Mouse (Mus musculus) limb, embryonic 11.5 days (tissue): ENCODE results near the gene Slc26a1. TPM values are rescaled to one million over a fixed set of nuclear protein-coding genes. Genes with fewer than 3 reads are reported as not detected.

Experiments used
- ATAC-seq: fragments of 200-750 bp; cut with Nextera tagmentation; 2 replicates; pipeline ENCODE4 v1.8.0; 2017; ENCODE audit warnings: low read depth; ENCODE audit not compliant: insufficient number of reproducible peaks, low FRiP score, low TSS enrichment
- DNase-seq: peaks from one replicate; pipeline ENCODE4 v3.0.0-alpha.2; 2015; ENCODE audit warnings: low spot score
- H3K27ac ChIP-seq: fragments of 300-500 bp; sonication (generic); replicated peaks from 2 replicates; pipeline ENCODE4 v1.5.1; 2014; ENCODE audit warnings: low read depth, mild to moderate bottlenecking, low read length
- H3K27me3 ChIP-seq: fragments of 300-500 bp; sonication (generic); 2 replicates; pipeline ENCODE4 v1.6.1; 2014; ENCODE audit warnings: mild to moderate bottlenecking, low read length, mixed read lengths; ENCODE audit not compliant: control insufficient read depth, insufficient read depth
- H3K36me3 ChIP-seq: fragments of 300-500 bp; sonication (generic); 2 replicates; pipeline ENCODE4 v1.6.1; 2014; ENCODE audit warnings: mild to moderate bottlenecking, low read length, moderate library complexity, mixed read lengths; ENCODE audit not compliant: control insufficient read depth, insufficient read depth
- H3K4me1 ChIP-seq: fragments of 300-500 bp; sonication (generic); 2 replicates; pipeline ENCODE4 v1.6.1; 2014; ENCODE audit warnings: low read length, mixed read lengths; ENCODE audit not compliant: control insufficient read depth, insufficient read depth
- H3K4me2 ChIP-seq: fragments of 300-500 bp; sonication (generic); 2 replicates; pipeline ENCODE4 v1.6.1; 2014; ENCODE audit warnings: low read depth, mild to moderate bottlenecking, moderate library complexity; ENCODE audit not compliant: severe bottlenecking
- H3K4me3 ChIP-seq: fragments of 300-500 bp; sonication (generic); 2 replicates; pipeline ENCODE4 v1.5.1; 2014; ENCODE audit warnings: low read depth, low read length
- H3K9ac ChIP-seq: fragments of 300-500 bp; sonication (generic); 2 replicates; pipeline ENCODE4 v1.6.1; 2014; ENCODE audit warnings: mild to moderate bottlenecking, low read length
- H3K9me3 ChIP-seq: fragments of 300-500 bp; sonication (generic); 2 replicates; pipeline ENCODE4 v1.6.1; 2016; ENCODE audit warnings: low read length; ENCODE audit not compliant: control insufficient read depth
- WGBS: fragments of 180-500 bp; shearing (Covaris S2); extraction: QIAGEN DNeasy Blood & Tissue Kit; methylation state at CpG from one replicate; pipeline ENCODE4 v1.1.7; 2014; 5-methylcytosine and 5-hydroxymethylcytosine counted together
- polyA plus RNA-seq: library from polyadenylated mRNA; unstranded; fragments of >200 nt; fragmentation: Nextera tagmentation; extraction: Ambion mirVana; gene quantifications from 2 replicates; pipeline ENCODE4 v1.2.1, GENCODE M21; 2014

Gene Slc26a1
- 0.55 and 0.84 TPM in 2 replicates for polyA plus RNA-seq

GRCm38 (mm10) chr5:108675251-108675816, at the start of gene Slc26a1:
TSS of gene Slc26a1 (minus strand) at chr5:108675569.
- no peak for ATAC-seq
- H3K36me3 ChIP-seq = peaks cover 7% of the 10 kb centered on the region; the same call in 1 of the 2 replicates
- no peaks in the 10 kb centered on the region for H3K27me3 ChIP-seq
- peaks cover 7% of the 10 kb centered on the region for H3K4me1 ChIP-seq
- 82% methylated on average over 9 of the region's 9 CpGs for WGBS
- no peaks in the 10 kb centered on the region for H3K9me3 ChIP-seq
- H3K4me3 ChIP-seq = no peak within 1 kb of the TSS
- DNase-seq = no peak
- H3K27ac ChIP-seq = no peak within 1 kb of the TSS
- no peak within 1 kb of the TSS for H3K4me2 ChIP-seq
- no peak within 1 kb of the TSS for H3K9ac ChIP-seq

- Histone ChIP-seq H3K27ac (no peak overlapping the region), H3K4me3 (no peak overlapping the region), H3K27me3 (no peaks in the 10 kb centered on the region), H3K9me3 (no peaks in the 10 kb centered on the region), H3K9ac (no peak overlapping the region), H3K4me1 (no peaks in the 10 kb centered on the region), H3K36me3 (no peaks in the 10 kb centered on the region), H3K4me2 (no peak overlapping the region)
- no peak for DNase-seq
- WGBS = 72% methylated on average over 2 of the region's 2 CpGs
- no peak for ATAC-seq
Observed at GRCm38 (mm10) chr5:108724006-108724405, 48.6 kb upstream of the Slc26a1 start.

GRCm38 (mm10) chr5:108719761-108720160, 44.4 kb upstream of the Slc26a1 start:
- no peak overlapping the region for H3K4me2 ChIP-seq
- H3K27ac ChIP-seq = no peak overlapping the region
- no peaks in the 10 kb centered on the region for H3K36me3 ChIP-seq
- H3K27me3 ChIP-seq = no peaks in the 10 kb centered on the region
- WGBS = 79% methylated on average over 7 of the region's 7 CpGs
- ATAC-seq (no peak), DNase-seq (no peak)
- H3K9me3 ChIP-seq = no peaks in the 10 kb centered on the region
- no peak overlapping the region for H3K4me3 ChIP-seq
- no peak overlapping the region for H3K9ac ChIP-seq
- H3K4me1 ChIP-seq = peaks cover 10% of the 10 kb centered on the region

GRCm38 (mm10) chr5:108718051-108718450, 42.7 kb upstream of the Slc26a1 start:
- 47% methylated on average over 4 of the region's 4 CpGs for WGBS
- no peak; the same call in 1 of the 2 replicates for ATAC-seq
- Histone ChIP-seq H3K4me2 (no peak overlapping the region), H3K9ac (peak overlapping the region; percentile 22; the same call in 1 of the 2 replicates), H3K4me1 (peaks cover 10% of the 10 kb centered on the region), H3K4me3 (no peak overlapping the region), H3K9me3 (no peaks in the 10 kb centered on the region), H3K27ac (peak overlapping the region; percentile 30; the same call in 1 of the 2 replicates), H3K36me3 (no peaks in the 10 kb centered on the region), H3K27me3 (no peaks in the 10 kb centered on the region)
- DNase-seq = no peak

GRCm38 (mm10) chr5:108715974-108716373, 40.6 kb upstream of the Slc26a1 start:
- DNase-seq = no peak
- WGBS = 88% methylated on average over 1 of the region's 1 CpGs

GRCm38 (mm10) chr5:108714149-108714548, 38.8 kb upstream of the Slc26a1 start:
- Histone ChIP-seq H3K4me3 (no peak overlapping the region), H3K9me3 (no peaks in the 10 kb centered on the region), H3K4me1 (peaks cover 10% of the 10 kb centered on the region), H3K9ac (no peak overlapping the region), H3K27ac (no peak overlapping the region; the same call in 1 of the 2 replicates), H3K4me2 (no peak overlapping the region), H3K27me3 (no peaks in the 10 kb centered on the region), H3K36me3 (no peaks in the 10 kb centered on the region)
- ATAC-seq = 0 out of 2 replicates have a peak, but pooled peaks have one; percentile 33
- WGBS = 69% methylated on average over 6 of the region's 6 CpGs
- peak; percentile 40 for DNase-seq

More at GRCm38 (mm10) chr5:108715974-108716373, 40.6 kb upstream of the Slc26a1 start:
- H3K4me2 ChIP-seq = no peak overlapping the region
- no peak for ATAC-seq
- H3K9ac ChIP-seq = no peak overlapping the region
- no peaks in the 10 kb centered on the region for H3K27me3 ChIP-seq
- H3K4me1 ChIP-seq = peaks cover 10% of the 10 kb centered on the region
- H3K4me3 ChIP-seq = no peak overlapping the region
- H3K9me3 ChIP-seq = no peaks in the 10 kb centered on the region
- H3K27ac ChIP-seq = no peak overlapping the region
- H3K36me3 ChIP-seq = no peaks in the 10 kb centered on the region

- H3K27ac ChIP-seq = no peak overlapping the region; the same call in 1 of the 2 replicates
- no peaks in the 10 kb centered on the region for H3K9me3 ChIP-seq
- DNase-seq (no peak), ATAC-seq (no peak)
- H3K27me3 ChIP-seq = no peaks in the 10 kb centered on the region
- no peaks in the 10 kb centered on the region for H3K36me3 ChIP-seq
- H3K4me3 ChIP-seq = no peak overlapping the region
- no peak overlapping the region for H3K4me2 ChIP-seq
- no peak overlapping the region for H3K9ac ChIP-seq
- peaks cover 10% of the 10 kb centered on the region for H3K4me1 ChIP-seq
Observed at GRCm38 (mm10) chr5:108713691-108714090, 38.3 kb upstream of the Slc26a1 start.

GRCm38 (mm10) chr5:108713096-108713495, 37.7 kb upstream of the Slc26a1 start:
- no peak overlapping the region for H3K27ac ChIP-seq
- ATAC-seq = no peak

GRCm38 (mm10) chr5:108711968-108712367, 36.6 kb upstream of the Slc26a1 start:
- no peak for ATAC-seq
- no peak overlapping the region for H3K4me3 ChIP-seq
- no peaks in the 10 kb centered on the region for H3K9me3 ChIP-seq
- no peak overlapping the region for H3K4me2 ChIP-seq
- no peak overlapping the region for H3K27ac ChIP-seq
- H3K36me3 ChIP-seq = no peaks in the 10 kb centered on the region; the same call in 1 of the 2 replicates
- no peaks in the 10 kb centered on the region for H3K27me3 ChIP-seq
- H3K4me1 ChIP-seq = no peaks in the 10 kb centered on the region
- WGBS = 86% methylated on average over 6 of the region's 6 CpGs
- DNase-seq = no peak
- no peak overlapping the region for H3K9ac ChIP-seq

More at GRCm38 (mm10) chr5:108713096-108713495, 37.7 kb upstream of the Slc26a1 start:
- H3K9me3 ChIP-seq = no peaks in the 10 kb centered on the region
- no peak overlapping the region for H3K4me3 ChIP-seq
- H3K4me2 ChIP-seq = no peak overlapping the region
- WGBS = 90% methylated on average over 2 of the region's 2 CpGs
- no peak overlapping the region for H3K9ac ChIP-seq
- H3K36me3 ChIP-seq = no peaks in the 10 kb centered on the region
- no peak for DNase-seq
- no peaks in the 10 kb centered on the region for H3K27me3 ChIP-seq
- H3K4me1 ChIP-seq = peaks cover 7% of the 10 kb centered on the region
